Comparison of ENCODE assay signal across 21 mouse cellular contexts in the genomic region with DNA sequence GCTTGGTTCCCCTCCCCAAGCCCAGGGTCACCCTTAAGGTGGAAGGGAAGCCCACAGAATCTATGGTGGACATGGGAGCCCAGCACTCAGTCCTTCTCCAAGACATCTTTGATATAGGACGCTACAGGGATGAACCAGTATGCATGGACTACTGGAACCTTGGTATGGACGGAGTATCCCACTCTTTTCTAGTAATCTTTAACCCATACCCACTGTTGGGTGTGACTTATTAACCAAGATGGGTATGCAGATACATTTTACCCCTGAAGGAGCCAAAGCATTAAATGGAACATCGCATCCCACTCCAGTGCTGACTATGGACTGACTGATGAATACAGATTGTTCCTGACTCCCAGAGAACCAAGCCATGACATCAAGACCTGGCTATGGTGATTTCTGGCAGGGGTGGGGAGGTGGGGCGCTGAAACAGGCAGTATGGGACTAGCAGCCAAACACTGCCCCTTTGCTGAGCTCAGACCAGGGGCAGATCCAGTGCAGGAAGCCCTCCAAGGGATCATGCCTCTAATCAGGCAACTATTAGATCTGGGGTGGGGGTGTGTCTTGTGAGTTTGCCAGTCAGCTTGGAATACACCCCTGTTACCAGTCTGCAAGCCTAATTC. TPM values are rescaled to one million over a fixed set of nuclear protein-coding genes. Genes with fewer than 3 reads are reported as not detected.
"Had no signal": no experiment of that assay in that cellular context is flagged by ENCODE, and none has a peak within 500 bp of the region (broad histone marks: within the 10 kb centered on the region; RNA-seq: fewer than 3 reads in every experiment).

No protein-coding gene starts in this region.

- H3K27ac ChIP-seq: left cerebral cortex, adult 2 months; limb, embryonic 12.5 days; limb, embryonic 15.5 days; liver, embryonic 14.5 days; macrophage; midbrain, embryonic 12.5 days; midbrain, embryonic 15.5 days; neural tube, embryonic 12.5 days; neural tube, embryonic 15.5 days; stomach, postnatal 0 days had no signal

- H3K4me3 ChIP-seq: left cerebral cortex, adult 2 months; limb, embryonic 12.5 days; limb, embryonic 15.5 days; midbrain, embryonic 12.5 days; midbrain, embryonic 15.5 days; neural tube, embryonic 12.5 days; neural tube, embryonic 15.5 days had no signal

- DNase-seq: layer of hippocampus, postnatal 36 days; left cerebral cortex, postnatal 4 days; liver, postnatal 0 days; lung, embryonic 14.5 days; right cerebral cortex, adult 18-20 months; right cerebral cortex, postnatal 14 days; right cerebral cortex, postnatal 4 days; thymus, adult 2 months; thymus, postnatal 14 days; thymus, postnatal 4 days had no signal

RNA-seq across cellular contexts. Expression of a gene that starts 58.8 kb away (rescaled TPM):
- total RNA-seq: megakaryocyte, adult 5-6 weeks had no signal
